Mouse (Mus musculus) adrenal gland, postnatal 36 days (tissue): Measurements from ENCODE around the gene Gm10197. TPM values are rescaled to one million over a fixed set of nuclear protein-coding genes. Genes with fewer than 3 reads are reported as not detected.

Experiments
- DNase-seq, 2 experiments: peaks; one replicate each; pipeline ENCODE4 v3.0.0; 2021; ENCODE audit warnings: mixed read lengths in 1 of 2
- total RNA-seq, 2 experiments: library from RNA; stranded (reverse); gene quantifications; 2 replicates each; pipeline ENCODE4 v1.2.3; 2021

Gene Gm10197
- total RNA-seq, 2 experiments from 2014 or later: not detected

DNA sequence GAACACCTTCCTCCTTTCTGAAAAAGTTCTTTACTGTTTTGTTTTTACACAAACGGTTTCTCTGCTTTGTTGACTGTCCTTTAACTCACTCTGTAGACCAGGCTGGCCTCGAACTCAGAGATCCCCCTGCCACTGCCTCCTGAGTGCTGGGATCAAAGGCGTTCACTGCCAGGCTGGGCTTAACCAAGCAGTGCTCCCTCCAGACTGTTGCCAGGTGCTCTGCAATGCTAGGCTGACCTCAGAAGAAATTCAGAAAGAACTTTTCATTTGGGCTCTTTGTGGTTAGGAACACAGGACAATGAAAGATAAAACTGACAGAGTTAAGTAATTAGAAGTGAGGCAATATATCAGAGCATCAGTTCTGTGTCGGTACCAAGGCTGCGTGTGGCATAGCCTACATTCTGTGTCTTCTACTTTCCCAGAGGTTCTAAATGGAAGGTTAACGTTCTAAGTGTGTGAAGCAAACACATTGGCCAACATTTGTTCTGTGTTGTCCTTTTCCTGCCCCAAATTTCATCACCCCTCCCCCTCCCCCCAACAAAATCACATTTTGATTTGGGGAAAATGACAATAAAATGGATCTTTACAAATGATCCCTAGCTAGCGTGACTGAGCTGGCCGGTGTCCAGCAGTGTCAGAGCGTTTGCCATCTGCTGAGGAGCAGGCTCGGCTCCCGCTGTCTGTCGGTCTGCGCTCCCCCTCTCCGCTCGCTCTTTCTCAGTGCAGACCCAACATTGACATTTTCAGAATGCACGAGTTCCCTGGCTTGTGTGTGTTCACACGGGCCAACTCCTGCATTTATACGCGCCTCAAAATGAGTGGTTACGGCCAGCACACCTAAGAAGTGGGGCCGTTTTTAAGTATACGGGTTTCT is 12.2 kb downstream of the Gm10197 start:
- peak; percentile 76 to 81 for DNase-seq

- no peak for DNase-seq
Observed at GRCm38 (mm10) chr19:53355065-53355464, 16.5 kb downstream of the Gm10197 start.

DNA sequence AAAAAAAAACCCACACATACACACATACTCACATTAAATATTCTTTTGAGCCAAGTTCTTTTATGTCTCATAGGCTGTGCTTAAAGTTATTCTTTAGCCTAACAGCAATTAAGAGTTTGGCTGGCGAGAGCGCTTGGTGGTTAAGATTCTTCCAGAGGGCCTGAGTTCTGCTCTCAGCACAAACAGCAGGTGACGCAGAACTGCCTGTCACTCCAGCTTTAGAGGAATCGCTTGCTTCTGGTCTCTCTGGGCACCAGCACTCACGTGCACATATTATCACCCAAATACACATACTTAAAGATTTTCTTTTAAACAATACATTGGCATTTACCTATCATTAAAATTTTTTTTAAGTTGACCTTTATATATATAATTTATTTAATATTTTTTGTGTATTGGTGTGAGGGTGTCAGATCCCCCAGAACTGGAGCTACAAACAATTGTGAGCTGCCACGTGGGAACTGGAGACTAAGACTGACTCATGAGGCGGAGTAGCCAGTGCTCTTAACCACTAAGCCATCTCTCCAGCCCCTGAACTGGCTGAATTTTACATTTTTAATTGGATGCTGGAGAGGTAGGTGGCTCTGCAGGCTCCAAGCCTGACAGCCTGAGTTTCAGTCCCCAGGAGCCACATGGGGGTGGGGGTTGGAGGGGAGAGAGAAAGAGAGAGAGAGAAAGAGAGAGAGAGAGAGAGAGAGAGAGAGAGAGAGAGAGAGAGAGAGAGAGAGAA is 17.1 kb downstream of the Gm10197 start:
- DNase-seq: no peak

DNA sequence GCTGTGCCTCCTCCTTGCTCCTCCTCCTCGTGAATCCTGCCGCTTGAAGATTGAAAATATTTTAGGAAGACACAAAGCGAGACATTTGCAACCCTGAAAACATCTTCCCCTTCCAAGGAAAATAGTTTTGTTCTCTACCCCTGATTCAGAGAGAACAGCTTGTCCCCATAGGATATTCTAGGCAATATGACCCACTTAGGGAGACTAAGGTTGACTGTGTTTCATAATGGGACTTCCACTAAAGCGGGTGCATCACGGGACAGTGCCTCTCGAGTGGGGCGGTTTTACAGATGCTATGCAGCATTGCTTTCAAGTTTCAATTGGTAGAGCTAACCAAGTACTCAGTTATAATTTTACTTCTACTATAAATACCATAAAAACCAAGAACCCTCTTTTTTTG is 17.7 kb downstream of the Gm10197 start:
- DNase-seq: no peak

- DNase-seq: no peak
Observed at GRCm38 (mm10) chr19:53345766-53346165, 25.8 kb downstream of the Gm10197 start.

GRCm38 (mm10) chr19:53344062-53344461 is 27.5 kb downstream of the Gm10197 start:
- no peak for DNase-seq

DNA sequence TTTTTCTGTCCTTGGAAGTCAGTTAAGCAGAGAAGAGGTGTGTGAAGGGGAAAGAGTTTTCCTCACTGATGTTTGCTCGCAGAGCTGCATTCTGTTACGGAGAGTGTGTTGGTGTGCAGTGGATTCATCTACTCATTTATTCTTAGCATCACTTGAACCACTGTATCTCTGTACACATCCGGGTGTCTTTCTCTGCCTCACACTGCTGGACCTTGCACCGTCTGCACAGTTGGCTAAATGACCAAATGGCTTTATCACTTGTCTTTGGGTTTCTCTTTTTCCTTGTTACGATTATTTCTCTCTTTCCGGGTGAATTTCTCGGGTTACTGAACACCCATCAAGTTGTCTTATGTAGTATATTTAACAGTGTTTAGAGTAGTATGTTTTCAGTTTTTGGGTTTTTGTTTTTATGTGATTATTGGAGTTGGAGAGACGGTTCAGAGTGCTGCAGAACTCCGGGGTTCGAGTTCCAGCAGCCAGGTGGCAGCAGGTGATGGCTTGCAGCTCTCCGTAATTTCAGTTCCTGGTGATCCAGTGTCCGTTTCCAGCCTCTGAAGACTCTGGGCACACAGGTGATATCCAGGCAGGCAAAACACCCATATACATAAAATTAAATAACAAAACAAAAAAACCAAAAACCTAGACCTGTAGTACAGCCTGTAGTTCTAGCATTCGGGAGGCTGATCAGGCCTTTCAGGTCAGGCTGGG is 28.2 kb downstream of the Gm10197 start:
- no peak for DNase-seq

GRCm38 (mm10) chr19:53340423-53340822 is 31.1 kb downstream of the Gm10197 start:
- peak in 1 of 2 experiments; percentile 12 for DNase-seq

- DNase-seq: no peak
Observed at GRCm38 (mm10) chr19:53335241-53335640, 36.3 kb downstream of the Gm10197 start.

DNA sequence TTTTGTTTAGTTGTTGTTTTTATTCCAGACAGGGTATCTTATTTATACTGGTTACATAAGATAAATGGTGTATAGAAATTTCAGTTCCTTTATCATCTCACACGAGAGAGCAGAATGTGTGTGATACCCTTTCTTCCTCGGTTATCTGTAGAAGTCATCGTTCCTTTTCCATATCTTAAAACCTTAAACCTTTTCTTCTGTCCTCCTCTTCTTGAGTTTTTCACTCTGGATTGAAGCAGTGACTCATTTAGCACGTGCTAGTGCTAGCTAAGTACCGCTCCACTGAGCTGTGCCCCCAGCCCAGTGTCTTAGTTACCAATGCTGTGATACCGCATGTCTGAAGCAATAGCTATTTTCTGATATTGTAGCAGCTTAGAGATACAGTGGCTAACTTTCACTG is 37.8 kb downstream of the Gm10197 start:
- no peak for DNase-seq

GRCm38 (mm10) chr19:53331882-53332500 is 39.6 kb downstream of the Gm10197 start:
- no peak for DNase-seq

GRCm38 (mm10) chr19:53329992-53330381 is 41.6 kb downstream of the Gm10197 start:
- peak; percentile 79 to 82 for DNase-seq

DNA sequence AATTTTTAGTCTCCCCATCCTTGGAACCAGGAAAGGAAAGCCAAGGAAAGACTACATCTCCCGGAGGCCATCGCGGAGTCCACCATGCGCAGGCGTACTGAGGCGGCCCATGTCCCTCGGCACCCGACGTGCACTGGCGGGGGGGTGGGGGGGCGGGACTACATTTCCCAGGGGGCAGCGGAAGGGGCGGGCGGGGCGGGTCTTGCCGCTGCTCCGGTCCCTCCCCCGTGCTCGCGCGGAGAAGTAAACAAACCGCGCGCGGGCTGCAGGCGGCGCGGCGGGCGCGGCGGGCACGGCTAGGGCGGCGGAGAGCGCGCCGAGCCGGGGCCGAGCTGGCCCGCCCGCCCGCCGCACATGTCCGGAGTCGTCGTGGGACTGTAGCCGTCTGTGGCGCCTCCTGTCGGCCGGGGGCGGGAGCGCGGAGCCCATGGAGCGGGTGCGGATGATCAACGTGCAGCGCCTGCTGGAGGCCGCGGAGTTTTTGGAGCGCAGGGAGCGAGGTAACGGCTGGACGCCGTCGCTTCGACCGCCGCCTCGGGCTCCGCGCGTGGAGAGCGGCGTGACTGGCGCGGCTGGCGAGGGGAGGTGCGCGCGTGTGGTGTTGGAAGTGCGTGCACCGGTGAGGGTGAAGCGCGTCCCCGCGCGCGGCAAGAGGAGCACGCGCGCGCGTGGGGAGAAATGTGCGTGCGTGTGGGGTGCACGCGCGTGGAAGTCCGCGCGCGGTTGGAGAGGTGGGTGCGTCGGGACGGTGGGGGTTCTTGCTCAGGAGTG is 42.2 kb downstream of the Gm10197 start:
- peak; percentile 93 for DNase-seq

DNA sequence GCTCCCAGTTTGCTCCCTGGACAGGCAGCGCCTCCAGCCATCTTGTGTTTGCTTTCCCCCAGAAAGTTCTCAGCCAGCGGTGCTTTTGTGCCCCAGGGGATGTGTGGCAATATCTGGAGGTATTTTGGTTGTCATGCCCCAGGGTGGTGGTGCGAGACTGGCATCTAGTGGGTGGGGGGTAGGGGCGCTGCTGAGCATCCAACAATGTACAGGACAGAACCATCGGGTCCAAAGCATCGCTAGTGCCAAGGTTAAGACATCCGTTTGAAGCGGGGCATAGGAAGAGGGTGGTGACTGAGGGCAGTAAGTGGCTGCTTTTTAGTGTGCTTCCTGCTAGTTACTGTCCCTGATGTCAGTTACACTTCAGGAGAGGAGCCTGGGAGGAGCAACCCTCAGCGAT is 43.5 kb downstream of the Gm10197 start:
- peak in 1 of 2 experiments; percentile 24 for DNase-seq

DNA sequence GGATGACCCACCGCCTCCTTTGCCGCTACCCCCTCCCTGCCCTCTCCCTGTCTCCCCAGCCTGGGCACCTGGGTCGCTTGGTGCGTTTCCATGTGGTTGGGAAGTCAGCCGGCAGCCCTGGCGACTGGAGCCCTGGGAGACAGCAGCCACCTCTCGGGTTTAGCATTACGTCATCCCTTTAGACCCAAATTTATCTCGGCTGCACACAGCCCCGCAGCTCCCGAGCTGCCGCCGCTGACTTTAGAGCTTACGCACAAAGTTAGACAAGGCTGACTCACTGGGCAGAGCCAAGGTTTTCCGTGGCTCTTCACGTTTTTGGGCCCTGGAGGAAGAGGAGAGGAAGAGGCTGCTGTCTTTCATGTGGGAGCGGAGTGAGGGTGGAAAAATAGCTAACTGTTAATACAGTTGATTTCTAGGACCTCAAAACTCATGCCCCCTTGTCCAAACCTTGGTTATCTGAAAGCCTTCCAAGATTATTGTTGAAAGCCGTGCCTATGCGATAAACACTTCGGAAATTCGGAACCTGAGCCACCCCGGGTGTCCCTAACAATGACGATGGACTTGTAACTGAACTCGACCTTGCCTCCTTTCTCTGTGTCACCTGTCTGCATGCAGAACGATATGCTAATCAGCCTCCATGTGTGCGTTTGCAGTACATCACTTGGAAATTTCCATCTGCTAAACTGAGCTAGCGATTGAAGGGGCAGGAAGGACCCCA is 45.8 kb downstream of the Gm10197 start:
- DNase-seq: peak; percentile 80 to 82

DNA sequence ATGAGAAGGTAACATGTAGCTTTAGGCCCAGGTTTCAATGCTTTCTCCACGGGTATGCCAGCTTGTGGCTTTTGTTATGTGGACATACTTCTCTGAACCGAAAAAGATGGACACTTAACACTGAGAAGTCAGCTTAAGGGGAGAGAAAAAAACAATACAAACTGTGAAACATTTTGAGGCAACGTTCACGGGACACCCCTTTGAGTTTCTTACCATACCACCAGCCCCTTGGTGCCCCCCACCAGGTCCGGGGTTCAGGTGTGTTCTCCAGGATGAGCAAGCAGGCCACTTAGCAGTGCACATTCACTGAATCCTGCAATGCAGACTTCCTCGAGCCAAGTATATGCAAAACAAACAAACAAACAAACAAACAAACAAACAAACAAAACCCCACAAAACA is 46.7 kb downstream of the Gm10197 start:
- DNase-seq: no peak

DNA sequence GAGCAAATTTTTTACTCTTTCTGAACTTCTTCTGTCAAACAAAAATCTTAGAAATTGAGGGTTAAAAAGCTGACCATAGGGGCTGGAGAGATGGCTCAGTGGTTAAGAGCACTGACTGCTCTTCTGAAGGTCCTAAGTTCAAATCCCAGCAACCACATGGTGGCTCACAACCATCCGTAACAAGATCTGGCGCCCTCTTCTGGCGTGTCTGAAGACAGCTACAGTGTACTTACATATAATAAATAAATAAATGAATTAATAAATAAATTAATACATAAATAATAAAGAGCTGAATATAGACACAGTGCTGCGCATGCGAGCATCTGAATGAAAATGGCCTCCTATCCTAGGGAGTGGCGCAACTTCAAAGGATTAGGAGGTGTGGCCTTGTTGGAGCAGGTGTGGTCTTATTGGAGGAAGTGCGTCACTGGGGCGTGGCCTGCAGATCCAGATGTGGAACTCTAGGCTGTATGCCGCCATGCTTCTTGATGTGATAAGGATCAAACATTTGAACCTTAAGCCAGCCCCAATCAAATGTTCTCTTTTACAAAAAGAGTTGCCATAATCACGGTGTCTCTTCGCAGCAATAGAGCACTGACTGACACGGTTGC is 49.0 kb downstream of the Gm10197 start:
- no peak for DNase-seq
